ENCODE assay signal across 11 mouse cellular contexts in genomic region chr9:78546944-78547343, GRCm38 (mm10). TPM values are rescaled to one million over a fixed set of nuclear protein-coding genes. Genes with fewer than 3 reads are reported as not detected.
DNase-seq lines count a peak whose midpoint lies in the region; ATAC-seq and TF ChIP-seq lines count a peak whose summit lies in the region.
"Had no signal": no experiment of that assay in that cellular context is flagged by ENCODE, and none has a peak within 500 bp of the region (broad histone marks: within the 10 kb centered on the region; RNA-seq: fewer than 3 reads in every experiment).

No protein-coding gene starts in this region.

- no peak for TF ChIP-seq CTCF in stomach, postnatal 0 days (IDR thresholded peaks at IDR 0.05; ENCODE audit: low read depth)

- H3K4me2 ChIP-seq in stomach, postnatal 0 days (replicated peaks; ENCODE audit: low read depth), result no peak overlapping the region

- no peaks in the 10 kb centered on the region for H3K27me3 ChIP-seq in stomach, postnatal 0 days (ENCODE audit: control insufficient read depth, insufficient read depth, low read length)
- H3K27me3 ChIP-seq: Patski had no signal

- H3K9ac ChIP-seq in stomach, postnatal 0 days (ENCODE audit: low read length), result no peak overlapping the region

- intact Hi-C loops in gastrocnemius, postnatal 36 days (cut with DNase I), result no loop called here

- no peak overlapping the region for H3K27ac ChIP-seq in stomach, postnatal 0 days (replicated peaks)

- no peak for TF ChIP-seq EP300 in stomach, postnatal 0 days (optimal IDR thresholded peaks at IDR 0.05)

- H3K4me3 ChIP-seq in stomach, postnatal 0 days (ENCODE audit: low read depth, low read length), result no peak overlapping the region

- 66% methylated on average over 7 of the region's 7 CpGs for WGBS in stomach, postnatal 0 days

- no peaks in the 10 kb centered on the region for H3K9me3 ChIP-seq in stomach, postnatal 0 days (ENCODE audit: control insufficient read depth, low read length)

- no peaks in the 10 kb centered on the region for H3K4me1 ChIP-seq in stomach, postnatal 0 days (replicated peaks; ENCODE audit: control insufficient read depth, insufficient read depth)

- no peaks in the 10 kb centered on the region for H3K36me3 ChIP-seq in stomach, postnatal 0 days (ENCODE audit: control insufficient read depth, insufficient read depth, low read length)

- ATAC-seq in activated CD4-positive, CD25-positive, alpha-beta regulatory T cell, adult 4 months, result no peak
- ATAC-seq in stomach, postnatal 0 days (ENCODE audit: low FRiP score, low TSS enrichment), result no peak

- DNase-seq in heart, adult 18-20 months, result peak; percentile 54 to 60
- no peak for DNase-seq in heart, adult 8-10 months (ENCODE audit: low spot score)
- DNase-seq in frontal cortex, adult 2 months (ENCODE audit: extremely low spot score in 1 of 2, low spot score in 1 of 2), result peak; percentile 66 to 81
- peak; percentile 32 to 61 for DNase-seq in gastrocnemius, postnatal 36 days
- DNase-seq in right cerebral cortex, postnatal 14 days, result peak; percentile 50
- DNase-seq in stomach, postnatal 0 days (ENCODE audit: low spot score), result no peak
- DNase-seq: adrenal gland, adult 8-10 months; kidney, postnatal 10 days; lung, adult 2 months had no signal

RNA-seq across cellular contexts. Expression of gene Slc17a5, which starts 40.9 kb away (rescaled TPM):
- total RNA-seq in heart, adult 18-20 months (2021), result 1 to 10 TPM; 4.8 to 6.2 TPM
- 1 to 10 TPM; 4.5 to 7.4 (median 5.8) TPM for total RNA-seq in heart, adult 8-10 months (2022)
- polyA plus RNA-seq in frontal cortex, adult 2 months (2012; rRNA removed), result 14.7 and 17.1 TPM in 2 replicates
- total RNA-seq in gastrocnemius, postnatal 36 days (2021), result 1 to 10 TPM; 2.7 to 4.0 TPM
- 10 to 100 TPM in 1 of 2 experiments, 1 to 10 TPM in 1; 9.3 to 11.3 TPM for polyA plus RNA-seq in activated CD4-positive, CD25-positive, alpha-beta regulatory T cell, adult 4 months (2017; shearing (Covaris generic))
- polyA plus RNA-seq in stomach, postnatal 0 days (2015; fragmentation: Nextera tagmentation; extraction: Ambion mirVana), result 9.3 and 10.0 TPM in 2 replicates

RNA-seq across cellular contexts. Expression of gene Eef1a1, which starts 58.0 kb away (rescaled TPM):
- total RNA-seq in heart, adult 18-20 months (2021), result 1,000 to 10,000 TPM in 1 of 2 experiments, 100 to 1,000 TPM in 1; 994 to 1,266 TPM
- 100 to 1,000 TPM; 830 to 950 (median 884) TPM for total RNA-seq in heart, adult 8-10 months (2022)
- 3,478 and 3,677 TPM in 2 replicates for polyA plus RNA-seq in frontal cortex, adult 2 months (2012; rRNA removed)
- total RNA-seq in gastrocnemius, postnatal 36 days (2021), result 100 to 1,000 TPM; 496 to 538 TPM
- polyA plus RNA-seq in activated CD4-positive, CD25-positive, alpha-beta regulatory T cell, adult 4 months (2017; shearing (Covaris generic)), result over 10,000 TPM; 10,605 to 11,851 TPM
- 2,673 and 2,818 TPM in 2 replicates for polyA plus RNA-seq in stomach, postnatal 0 days (2015; fragmentation: Nextera tagmentation; extraction: Ambion mirVana)

Comparison
In these comparisons a context has a peak if more than half of its experiments do, and no peak if none do; other contexts are left out.
1. DNase-seq: peak in heart, adult 18-20 months (2 of 2), frontal cortex, adult 2 months (2 of 2), gastrocnemius, postnatal 36 days (2 of 2) and right cerebral cortex, postnatal 14 days (single experiment); none in heart, adult 8-10 months (single experiment) and stomach, postnatal 0 days (single experiment).